Mouse (Mus musculus): ENCODE results near the gene Gm47289. TPM values are rescaled to one million over a fixed set of nuclear protein-coding genes. Genes with fewer than 3 reads are reported as not detected.

The Gm47289 gene
- total RNA-seq, 2 experiments from 2014 or later, result not detected

GRCm38 (mm10) chr9:119156278-119157201 lies 2.4 kb upstream of the Gm47289 start, which contains the start of gene Acaa1b:
Gene Acaa1b, minus strand, starts transcription at chr9:119157093.
- DNase-seq (ENCODE audit: low spot score in 2 of 2), result peak; percentile 58 to 73

- DNase-seq (ENCODE audit: low spot score in 2 of 2), result no peak
Observed at GRCm38 (mm10) chr9:119160689-119161088, 1.7 kb downstream of the Gm47289 start.

- DNase-seq (ENCODE audit: low spot score in 2 of 2), result no peak
Observed at GRCm38 (mm10) chr9:119164743-119165142, 5.8 kb downstream of the Gm47289 start.

GRCm38 (mm10) chr9:119165548-119165947 lies 6.6 kb downstream of the Gm47289 start:
- no peak for DNase-seq (ENCODE audit: low spot score in 2 of 2)

- DNase-seq (ENCODE audit: low spot score in 2 of 2), result no peak
Observed at GRCm38 (mm10) chr9:119167608-119168007, 8.6 kb downstream of the Gm47289 start.

- DNase-seq (ENCODE audit: low spot score in 2 of 2), result no peak
Observed at GRCm38 (mm10) chr9:119179292-119179691, 20.3 kb downstream of the Gm47289 start.

- DNase-seq (ENCODE audit: low spot score in 2 of 2), result no peak
Observed at GRCm38 (mm10) chr9:119181241-119181728, 22.3 kb downstream of the Gm47289 start.

GRCm38 (mm10) chr9:119192202-119192990 lies 33.4 kb downstream of the Gm47289 start:
- peak in 1 of 2 experiments; percentile 10 for DNase-seq (ENCODE audit: low spot score in 2 of 2)

GRCm38 (mm10) chr9:119199151-119199861 lies 40.3 kb downstream of the Gm47289 start:
- no peak for DNase-seq (ENCODE audit: low spot score in 2 of 2)

GRCm38 (mm10) chr9:119201653-119202052 lies 42.7 kb downstream of the Gm47289 start:
- no peak for DNase-seq (ENCODE audit: low spot score in 2 of 2)

GRCm38 (mm10) chr9:119203617-119204016 lies 44.7 kb downstream of the Gm47289 start:
- no peak for DNase-seq (ENCODE audit: low spot score in 2 of 2)

GRCm38 (mm10) chr9:119205756-119206155 lies 46.8 kb downstream of the Gm47289 start:
- no peak for DNase-seq (ENCODE audit: low spot score in 2 of 2)

- DNase-seq (ENCODE audit: low spot score in 2 of 2), result no peak
Observed at GRCm38 (mm10) chr9:119206666-119207065, 47.7 kb downstream of the Gm47289 start.

GRCm38 (mm10) chr9:119207113-119207512 lies 48.2 kb downstream of the Gm47289 start:
- DNase-seq (ENCODE audit: low spot score in 2 of 2), result no peak

- DNase-seq (ENCODE audit: low spot score in 2 of 2), result no peak
Observed at GRCm38 (mm10) chr9:119208998-119209397, 50.0 kb downstream of the Gm47289 start, which contains the start of gene Slc22a13. Gene Slc22a13, minus strand, starts transcription at chr9:119209098.

Other genes starting within 250 kb of the Gm47289 start
- 10 to 100 TPM; 32.5 to 37.4 TPM for gene Ctdspl, start 232.7 kb upstream of the Gm47289 start, total RNA-seq (2021)
- 10 to 100 TPM in 1 of 2 experiments, 1 to 10 TPM in 1; 3.2 to 10.1 TPM for gene Vill, start 106.4 kb upstream of the Gm47289 start, total RNA-seq (2021)
- gene Plcd1, start 65.7 kb upstream of the Gm47289 start, total RNA-seq (2021), result 10 to 100 TPM in 1 of 2 experiments, 1 to 10 TPM in 1; 9.7 to 12.7 TPM
- gene Dlec1, start 56.7 kb upstream of the Gm47289 start, total RNA-seq (2021), result 1 to 10 TPM; 1.1 to 2.7 TPM
- gene Acaa1b, start 2.1 kb upstream of the Gm47289 start, total RNA-seq (2021), result 10 to 100 TPM; 15.9 to 23.3 TPM
- 1 to 10 TPM in 1 of 2 experiments, not detected in 1; 2.1 TPM for gene Slc22a13, start 49.9 kb downstream of the Gm47289 start, total RNA-seq (2021)
- 10 to 100 TPM; 36.0 to 39.5 TPM for gene Oxsr1, start 163.3 kb downstream of the Gm47289 start, total RNA-seq (2021)
- gene Acaa1a, start 180.5 kb downstream of the Gm47289 start, total RNA-seq (2021), result 100 to 1,000 TPM; 115 to 119 TPM
- gene Myd88, start 182.2 kb downstream of the Gm47289 start, total RNA-seq (2021), result 10 to 100 TPM; 29.4 to 31.3 TPM
- gene Xylb, start 198.2 kb downstream of the Gm47289 start, total RNA-seq (2021), result 10 to 100 TPM in 1 of 2 experiments, 1 to 10 TPM in 1; 7.3 to 16.5 TPM
- gene Slc22a14, start 206.4 kb downstream of the Gm47289 start, total RNA-seq (2021), result not detected
- gene Acvr2b, start 243.0 kb downstream of the Gm47289 start, total RNA-seq (2021), result 10 to 100 TPM; 15.6 to 17.6 TPM

All from adrenal gland, postnatal 4 days (tissue).